7 mouse cellular contexts compared by ENCODE assay signal in genomic region chr3:79784362-79784736, GRCm38 (mm10). TPM values are rescaled to one million over a fixed set of nuclear protein-coding genes. Genes with fewer than 3 reads are reported as not detected.
DNase-seq lines count a peak whose midpoint lies in the region; ATAC-seq and TF ChIP-seq lines count a peak whose summit lies in the region.

No protein-coding gene starts in this region.

- no peak for DNase-seq in layer of hippocampus, adult 2 months (ENCODE audit: low spot score in 2 of 2)
- DNase-seq in layer of hippocampus, adult 9-11 months: no peak
- DNase-seq in limb, embryonic 10.5 days (ENCODE audit: low spot score): peak; percentile 40
- DNase-seq in retina, postnatal 1 day: peak; percentile 15
- DNase-seq in right cerebral cortex, postnatal 4 days: no peak
- no peak for DNase-seq in right cerebral cortex, adult 18-20 months

- H3K27me3 ChIP-seq in embryonic facial prominence, embryonic 15.5 days: no peaks in the 10 kb centered on the region
- 0 out of 2 replicates have a peak, but pooled peaks cover 5% of the 10 kb centered on the region for H3K27me3 ChIP-seq in limb, embryonic 10.5 days (ENCODE audit: low read depth, poor library complexity, severe bottlenecking)

- H3K4me3 ChIP-seq in layer of hippocampus, adult 2 months: peak overlapping the region; percentile 13; the same call in 1 of the 2 replicates
- H3K4me3 ChIP-seq in embryonic facial prominence, embryonic 15.5 days (replicated peaks): no peak overlapping the region
- peak overlapping the region; percentile 39 for H3K4me3 ChIP-seq in limb, embryonic 10.5 days

- no peak overlapping the region for H3K27ac ChIP-seq in layer of hippocampus, adult 2 months
- H3K27ac ChIP-seq in embryonic facial prominence, embryonic 15.5 days (replicated peaks): no peak overlapping the region
- H3K27ac ChIP-seq in limb, embryonic 10.5 days: peak overlapping the region; percentile 51; the same call in 1 of the 2 replicates

- no peak for TF ChIP-seq CTCF in layer of hippocampus, adult 2 months (conservative IDR thresholded peaks at IDR 0.05)

- H3K9ac ChIP-seq in embryonic facial prominence, embryonic 15.5 days: no peak overlapping the region

- H3K4me1 ChIP-seq in embryonic facial prominence, embryonic 15.5 days: no peaks in the 10 kb centered on the region
- peaks cover 13% of the 10 kb centered on the region for H3K4me1 ChIP-seq in limb, embryonic 10.5 days

- no peak for ATAC-seq in embryonic facial prominence, embryonic 15.5 days (ENCODE audit: insufficient number of reproducible peaks, low FRiP score, low TSS enrichment, low read depth)

- WGBS in embryonic facial prominence, embryonic 15.5 days: 15% methylated on average over 11 of the region's 11 CpGs
- 3% methylated on average over 11 of the region's 11 CpGs for WGBS in limb, embryonic 10.5 days

- no peaks in the 10 kb centered on the region for H3K9me3 ChIP-seq in embryonic facial prominence, embryonic 15.5 days (replicated peaks)
- no peaks in the 10 kb centered on the region for H3K9me3 ChIP-seq in limb, embryonic 10.5 days (replicated peaks)

- H3K36me3 ChIP-seq in embryonic facial prominence, embryonic 15.5 days: no peaks in the 10 kb centered on the region
- no peaks in the 10 kb centered on the region for H3K36me3 ChIP-seq in limb, embryonic 10.5 days

- H3K4me2 ChIP-seq in embryonic facial prominence, embryonic 15.5 days (replicated peaks): peak overlapping the region; percentile 34

RNA-seq across cellular contexts. Expression of gene Rxfp1, which starts 46.7 kb away (rescaled TPM):
- total RNA-seq in layer of hippocampus, adult 2 months (2021): 1 to 10 TPM; 8.7 to 8.8 TPM
- polyA plus RNA-seq in embryonic facial prominence, embryonic 15.5 days (2015; fragmentation: Nextera tagmentation; extraction: Ambion mirVana): 1.4 TPM in 2 replicates
- 0.06 and 0.31 TPM in 2 replicates for polyA plus RNA-seq in limb, embryonic 10.5 days (2016; fragmentation: Nextera tagmentation; extraction: Ambion mirVana)

Comparison
In these comparisons a context has a peak if more than half of its experiments do, and no peak if none do; other contexts are left out.
1. DNase-seq: peak in limb, embryonic 10.5 days (single experiment) and retina, postnatal 1 day (single experiment); none in layer of hippocampus, adult 2 months (0 of 2), layer of hippocampus, adult 9-11 months (single experiment), right cerebral cortex, postnatal 4 days (single experiment) and right cerebral cortex, adult 18-20 months (single experiment).